Mouse (Mus musculus) ES-Bruce4 (cell line): ENCODE data around the gene Klhdc10. TPM values are rescaled to one million over a fixed set of nuclear protein-coding genes. Genes with fewer than 3 reads are reported as not detected.

ENCODE experiments used
- H3K27ac ChIP-seq: 2 replicates; pipeline ENCODE4 v1.5.1; 2012; ENCODE audit warnings: low read length, inconsistent platforms; ENCODE audit not compliant: insufficient read depth
- H3K27me3 ChIP-seq: 2 replicates; pipeline ENCODE4 v1.6.1; 2012; ENCODE audit warnings: mild to moderate bottlenecking, low read length, inconsistent platforms; ENCODE audit not compliant: control insufficient read depth, poor library complexity, insufficient read depth, severe bottlenecking
- H3K36me3 ChIP-seq: 2 replicates; pipeline ENCODE4 v1.6.1; 2012; ENCODE audit warnings: inconsistent platforms, mild to moderate bottlenecking, low read length, moderate library complexity; ENCODE audit not compliant: control insufficient read depth, poor library complexity, insufficient read depth, severe bottlenecking
- H3K4me1 ChIP-seq: one replicate; pipeline ENCODE4 v1.8.1; 2011; ENCODE audit warnings: low read length; ENCODE audit not compliant: control insufficient read depth, insufficient read depth
- H3K4me3 ChIP-seq: 2 replicates; pipeline ENCODE4 v1.5.1; 2011; ENCODE audit warnings: low read depth, mild to moderate bottlenecking, low read length
- H3K9ac ChIP-seq: 2 replicates; pipeline ENCODE4 v1.6.1; 2012; ENCODE audit warnings: low read depth, mild to moderate bottlenecking, inconsistent platforms; ENCODE audit not compliant: poor library complexity, severe bottlenecking
- H3K9me3 ChIP-seq: replicated peaks from 2 replicates; pipeline ENCODE4 v1.6.1; 2012; ENCODE audit warnings: mild to moderate bottlenecking, low read length, inconsistent platforms; ENCODE audit not compliant: control insufficient read depth, poor library complexity, insufficient read depth, severe bottlenecking
- CTCF ChIP-seq: IDR thresholded peaks from one replicate; pipeline ENCODE4 v1.8.1; 2011; ENCODE audit warnings: low read depth, low read length
- EP300 ChIP-seq: IDR thresholded peaks from 2 replicates; pipeline ENCODE4 v1.6.1; 2011; ENCODE audit warnings: low read depth, low read length; ENCODE audit not compliant: insufficient read depth
- POLR2A ChIP-seq: IDR thresholded peaks from one replicate; pipeline ENCODE4 v1.8.1; 2011; ENCODE audit warnings: low read length; ENCODE audit not compliant: insufficient read depth
- polyA plus RNA-seq: library from polyadenylated mRNA; stranded (reverse); fragments of >200 nt; gene quantifications from 2 replicates; pipeline ENCODE4 v1.2.4, GENCODE M21; 2011; ENCODE audit warnings: low read depth; ENCODE audit not compliant: missing spikeins, insufficient read depth, insufficient read length

Klhdc10 gene
- polyA plus RNA-seq, 1 experiment: 38.1 TPM

DNA sequence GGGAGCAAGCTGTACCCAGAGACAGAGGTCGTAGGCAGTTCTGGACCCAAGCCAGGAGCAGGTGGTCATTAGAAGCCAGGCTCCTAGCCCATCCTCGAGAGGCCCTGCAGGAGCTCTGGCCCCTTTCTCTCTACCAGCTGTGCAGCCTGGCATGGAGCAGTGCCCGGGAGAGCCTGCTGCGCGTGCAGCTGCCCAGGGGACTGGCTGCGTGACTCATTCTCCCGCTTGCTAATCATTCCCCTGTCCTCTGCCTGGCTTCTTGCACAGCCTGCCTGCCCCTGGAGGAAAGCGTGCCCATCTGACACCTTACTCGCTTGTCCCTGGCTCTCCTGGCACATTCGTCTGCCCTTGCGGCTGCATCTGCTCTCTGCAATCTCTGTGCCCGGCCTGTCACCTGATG is 67.7 kb downstream of the Klhdc10 start:
- TF ChIP-seq EP300 (no peak), CTCF (no peak), POLR2A (no peak)
- no peak overlapping the region for H3K4me3 ChIP-seq
- H3K9me3 ChIP-seq: no peaks in the 10 kb centered on the region
- no peak overlapping the region for H3K27ac ChIP-seq
- H3K36me3 ChIP-seq: no peaks in the 10 kb centered on the region
- no peak overlapping the region; the same call in 1 of the 2 replicates for H3K9ac ChIP-seq
- no peaks in the 10 kb centered on the region for H3K4me1 ChIP-seq
- H3K27me3 ChIP-seq: no peaks in the 10 kb centered on the region

DNA sequence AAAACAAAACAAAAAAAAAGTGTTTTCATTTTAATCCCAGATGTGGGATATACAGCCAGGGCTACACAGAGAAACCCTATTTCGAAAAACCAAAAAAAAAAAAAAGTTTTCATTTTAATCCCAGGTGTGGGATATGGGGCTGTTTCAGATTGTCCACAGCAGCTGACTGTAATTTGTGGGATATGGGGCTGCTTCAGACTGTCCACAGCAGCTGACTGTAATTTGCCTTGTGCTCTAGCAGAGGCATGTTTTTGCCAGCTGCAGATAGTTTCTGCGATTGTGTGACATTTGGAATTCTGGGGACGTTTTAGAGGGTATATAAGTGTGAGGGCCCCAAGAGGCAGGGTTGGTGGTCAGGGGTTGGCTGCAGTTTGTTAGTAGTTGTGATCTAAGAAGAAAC is 70.0 kb downstream of the Klhdc10 start:
- no peaks in the 10 kb centered on the region for H3K4me1 ChIP-seq
- H3K9me3 ChIP-seq: no peaks in the 10 kb centered on the region
- H3K27me3 ChIP-seq: no peaks in the 10 kb centered on the region
- no peak overlapping the region for H3K4me3 ChIP-seq
- H3K27ac ChIP-seq: no peak overlapping the region
- H3K36me3 ChIP-seq: no peaks in the 10 kb centered on the region
- no peak for TF ChIP-seq POLR2A
- TF ChIP-seq CTCF: no peak
- no peak for TF ChIP-seq EP300
- H3K9ac ChIP-seq: no peak overlapping the region

DNA sequence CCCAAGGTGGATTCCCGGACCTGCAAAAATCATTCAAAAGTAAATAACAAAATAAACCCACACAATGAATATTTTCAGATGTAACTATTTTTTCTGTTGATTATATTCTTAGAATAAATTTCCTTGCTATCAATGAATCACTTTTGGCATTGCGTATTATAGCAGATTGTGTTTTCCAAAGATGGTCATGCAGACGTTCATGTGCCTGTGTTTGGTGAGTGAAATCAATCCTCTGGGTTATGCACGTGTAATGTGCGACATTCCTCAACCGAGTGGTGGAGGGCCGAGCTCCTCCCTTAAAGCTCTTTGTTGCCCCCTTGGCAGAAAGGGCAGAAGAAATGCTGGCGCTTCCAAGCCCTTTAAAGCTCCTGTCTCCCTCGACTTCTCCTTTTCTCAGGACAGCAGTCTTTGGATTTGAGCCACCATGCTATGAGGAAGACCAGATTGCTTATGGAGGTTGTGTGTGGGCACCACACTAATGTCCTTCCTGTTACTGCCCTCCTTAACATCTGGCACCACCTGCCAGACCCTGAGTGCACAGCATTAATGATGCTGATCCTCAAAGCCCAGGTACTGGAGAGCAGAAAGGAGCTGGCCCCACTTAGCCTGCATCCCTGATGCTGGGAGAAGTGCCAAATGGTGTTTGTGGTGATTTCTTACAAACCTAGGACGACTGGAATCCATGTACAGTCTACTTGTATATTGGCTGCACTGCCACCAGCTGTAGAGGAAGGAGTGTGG is 74.5 kb downstream of the Klhdc10 start:
- H3K27ac ChIP-seq: no peak overlapping the region
- no peak overlapping the region for H3K9ac ChIP-seq
- TF ChIP-seq POLR2A (no peak), CTCF (no peak), EP300 (no peak)
- no peaks in the 10 kb centered on the region for H3K9me3 ChIP-seq
- H3K27me3 ChIP-seq: no peaks in the 10 kb centered on the region
- H3K4me3 ChIP-seq: no peak overlapping the region
- no peaks in the 10 kb centered on the region for H3K4me1 ChIP-seq
- peaks cover 14% of the 10 kb centered on the region for H3K36me3 ChIP-seq

DNA sequence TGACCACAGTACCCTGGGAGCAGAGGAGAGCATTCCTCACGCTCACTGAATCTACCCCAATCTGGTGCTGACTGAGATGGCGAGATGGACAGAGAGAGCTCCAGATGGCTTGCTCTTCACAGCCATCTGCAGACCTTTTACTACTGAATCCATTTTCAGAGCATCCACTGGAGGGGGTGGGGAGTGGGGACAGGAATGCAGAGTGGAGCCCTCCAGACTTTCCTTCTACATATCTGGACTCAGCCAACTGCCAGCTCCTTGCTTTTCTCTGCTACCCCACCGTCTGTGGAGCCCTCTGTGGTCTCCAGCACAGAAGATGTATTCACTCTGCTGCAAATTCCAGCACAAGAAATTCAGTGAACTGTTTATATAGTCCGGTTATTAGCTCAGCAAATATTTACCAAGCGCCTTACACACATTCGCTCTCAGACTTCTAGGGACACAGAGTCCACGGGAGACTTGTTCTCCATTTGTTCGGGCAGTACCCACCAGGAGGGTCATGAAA is 75.6 kb downstream of the Klhdc10 start:
- H3K27me3 ChIP-seq: no peaks in the 10 kb centered on the region
- H3K9ac ChIP-seq: no peak overlapping the region
- H3K27ac ChIP-seq: no peak overlapping the region
- TF ChIP-seq CTCF (no peak), EP300 (no peak), POLR2A (no peak)
- no peaks in the 10 kb centered on the region for H3K9me3 ChIP-seq
- peaks cover 20% of the 10 kb centered on the region for H3K36me3 ChIP-seq
- H3K4me3 ChIP-seq: no peak overlapping the region
- H3K4me1 ChIP-seq: no peaks in the 10 kb centered on the region

DNA sequence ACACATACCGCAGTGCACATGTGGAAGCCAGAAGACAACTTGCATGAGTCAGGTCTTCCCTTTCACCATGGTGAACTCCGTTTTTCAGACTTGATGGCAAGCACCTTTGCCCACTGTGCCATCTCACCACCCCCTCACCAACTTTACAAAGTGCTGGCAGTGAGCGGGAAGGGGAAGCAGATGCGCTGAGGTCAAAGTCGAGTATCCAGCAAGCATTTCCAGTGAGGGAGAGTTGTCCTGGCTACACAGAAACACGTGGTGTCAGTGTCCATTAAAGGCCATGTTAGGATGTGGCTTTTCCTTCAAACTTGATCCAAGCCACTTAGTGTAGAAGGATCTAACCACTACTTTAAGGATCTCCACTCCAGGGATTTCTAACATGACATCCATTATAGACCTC is 76.1 kb downstream of the Klhdc10 start:
- H3K36me3 ChIP-seq: peaks cover 25% of the 10 kb centered on the region
- no peaks in the 10 kb centered on the region for H3K4me1 ChIP-seq
- H3K4me3 ChIP-seq: no peak overlapping the region
- no peak overlapping the region for H3K9ac ChIP-seq
- no peaks in the 10 kb centered on the region for H3K27me3 ChIP-seq
- no peak overlapping the region for H3K27ac ChIP-seq
- TF ChIP-seq POLR2A (no peak), CTCF (no peak), EP300 (no peak)
- H3K9me3 ChIP-seq: no peaks in the 10 kb centered on the region

DNA sequence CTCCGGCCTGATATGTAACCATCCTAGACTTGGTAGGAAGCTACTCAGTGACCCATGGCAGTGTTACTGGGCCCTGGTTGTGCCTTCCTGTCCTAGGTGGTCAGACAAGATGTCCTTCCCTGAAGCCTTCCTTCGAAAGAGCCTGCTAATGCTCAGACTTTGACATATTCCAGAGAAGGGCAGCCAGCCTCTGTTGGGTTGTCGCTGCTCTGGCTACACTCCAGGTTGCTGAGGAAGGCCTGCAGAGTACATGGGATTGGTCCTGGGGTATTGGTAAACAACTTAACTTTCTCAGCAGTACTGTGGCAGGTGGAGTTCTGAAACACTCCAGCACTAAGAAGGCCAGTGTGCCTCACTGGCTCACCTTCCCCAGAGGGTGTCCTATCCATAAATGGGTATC is 77.8 kb downstream of the Klhdc10 start:
- H3K36me3 ChIP-seq: peaks cover 39% of the 10 kb centered on the region
- H3K9ac ChIP-seq: no peak overlapping the region
- H3K9me3 ChIP-seq: no peaks in the 10 kb centered on the region
- H3K4me1 ChIP-seq: no peaks in the 10 kb centered on the region
- TF ChIP-seq POLR2A (no peak), EP300 (no peak), CTCF (no peak)
- H3K27me3 ChIP-seq: no peaks in the 10 kb centered on the region
- H3K4me3 ChIP-seq: no peak overlapping the region
- no peak overlapping the region for H3K27ac ChIP-seq
